ENCODE assay signal across 24 mouse cellular contexts in the genomic region with DNA sequence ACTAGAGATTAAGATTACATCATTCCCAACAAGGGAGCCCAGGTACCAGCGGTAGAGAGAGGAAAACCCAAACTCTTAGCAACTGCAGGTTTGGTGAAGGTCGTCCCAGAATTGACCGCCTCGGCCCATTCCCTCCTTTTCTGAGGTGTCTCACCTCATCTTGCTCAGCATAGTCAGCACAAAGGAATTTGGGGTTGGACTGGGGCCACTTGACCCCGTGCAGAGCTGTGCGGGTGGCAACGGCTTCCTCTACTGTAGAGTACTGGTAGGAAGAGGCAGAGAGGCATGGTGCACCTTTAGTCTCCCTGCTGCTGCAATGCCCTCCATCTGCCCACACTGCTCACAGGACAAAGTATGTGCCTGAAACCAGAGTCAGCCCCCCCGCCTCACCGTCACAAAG. TPM values are rescaled to one million over a fixed set of nuclear protein-coding genes. Genes with fewer than 3 reads are reported as not detected.
"Had no signal": no experiment of that assay in that cellular context is flagged by ENCODE, and none has a peak within 500 bp of the region (broad histone marks: within the 10 kb centered on the region; RNA-seq: fewer than 3 reads in every experiment).

No protein-coding gene starts in this region.

- ATAC-seq: liver, postnatal 0 days; midbrain, embryonic 15.5 days had no signal

- DNase-seq: kidney, postnatal 14 days; liver, embryonic 13.5 days; liver, postnatal 0 days; lung, postnatal 14 days; right cerebral cortex, postnatal 14 days; thymus, postnatal 36 days had no signal

- H3K27me3 ChIP-seq: kidney, embryonic 15.5 days; limb, embryonic 15.5 days; lung, embryonic 15.5 days; midbrain, embryonic 15.5 days; neural tube, embryonic 13.5 days; stomach, embryonic 15.5 days had no signal

RNA-seq across cellular contexts. Expression of a gene that starts 3.5 kb away (rescaled TPM):
- total RNA-seq: layer of hippocampus, adult 8-10 months; layer of hippocampus, postnatal 25 days; left cerebral cortex, adult 2 months; left cerebral cortex, postnatal 25 days; monocyte, adult 5-6 weeks had no signal
- polyA plus RNA-seq: kidney, embryonic 15.5 days; large intestine, adult 2 months; limb, embryonic 11.5 days; liver, embryonic 13.5 days; liver, postnatal 0 days; lung, embryonic 15.5 days; macrophage; midbrain, embryonic 11.5 days; midbrain, embryonic 15.5 days; neural tube, embryonic 13.5 days; spleen, adult 2 months; stomach, embryonic 15.5 days; testis, adult 2 months; thymus, postnatal 0 days had no signal

RNA-seq across cellular contexts. Expression of a gene that starts 23.1 kb away (rescaled TPM):
- total RNA-seq: left cerebral cortex, adult 2 months; monocyte, adult 5-6 weeks had no signal
- polyA plus RNA-seq: kidney, embryonic 15.5 days; large intestine, adult 2 months; limb, embryonic 15.5 days; liver, embryonic 13.5 days; liver, postnatal 0 days; macrophage; midbrain, embryonic 11.5 days; midbrain, embryonic 15.5 days; spleen, adult 2 months had no signal
